Mouse (Mus musculus) naive thymus-derived CD4-positive, alpha-beta T cell, adult 5 months (primary cell): Measurements from ENCODE around the gene Ubqln5. TPM values are rescaled to one million over a fixed set of nuclear protein-coding genes. Genes with fewer than 3 reads are reported as not detected.

Experiments used
- polyA plus RNA-seq: library from polyadenylated mRNA; unstranded; fragments of 100-300 nt; shearing (Covaris generic); gene quantifications from one replicate; pipeline ENCODE4 v1.2.1, GENCODE M21; 2017

The Ubqln5 gene
- not detected for polyA plus RNA-seq

GRCm38 (mm10) chr7:104129726-104130125, at the start of gene Ubqln5:
Gene Ubqln5 (minus strand): TSS chr7:104129826.

GRCm38 (mm10) chr7:104150456-104150855, 20.8 kb upstream of the Ubqln5 start, which contains the start of gene Ubqlnl:
Gene Ubqlnl (minus strand): TSS chr7:104150556.

DNA sequence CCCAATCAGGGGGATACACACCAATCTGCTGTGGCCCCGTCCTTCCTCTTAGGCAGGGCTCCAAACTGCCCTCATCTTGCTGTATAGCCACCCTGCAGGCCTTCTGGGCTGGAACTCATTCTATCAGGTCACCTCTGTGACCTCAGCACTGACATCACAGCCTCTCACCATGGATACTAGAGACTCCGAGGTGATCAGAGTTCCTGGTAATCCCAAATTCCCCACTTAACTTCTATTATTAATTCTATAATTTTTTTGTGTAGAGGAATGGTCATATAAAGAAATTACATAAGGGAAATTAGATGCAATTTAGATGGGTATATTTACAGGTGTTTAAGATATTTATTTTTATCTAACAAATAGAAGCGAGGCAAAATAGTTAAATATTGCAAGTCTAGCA, 13.6 kb upstream of the Ubqln5 start, which contains the start of gene Ubqln3:
Ubqln3 (minus strand) TSS at position 101 of the 400 bp plus-strand sequence.

DNA sequence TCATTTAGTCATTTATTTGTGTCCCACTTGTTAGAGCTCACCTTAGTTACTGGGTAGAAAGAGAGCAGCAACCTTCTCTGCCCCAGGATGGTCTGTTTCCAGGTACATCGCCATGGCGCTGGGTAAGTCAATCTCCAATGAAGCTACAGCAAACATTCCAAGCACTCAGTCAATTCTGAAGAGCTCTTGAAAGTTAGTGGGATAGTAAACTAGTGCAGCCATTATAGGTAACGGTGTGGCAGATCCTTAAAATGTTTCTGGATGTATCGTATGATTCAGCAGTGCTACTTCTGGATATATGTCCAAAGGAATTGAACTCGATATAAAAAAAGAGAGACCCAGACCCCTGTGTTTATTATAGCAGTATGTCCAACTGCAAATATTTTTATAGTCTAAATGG, 7.7 kb upstream of the Ubqln5 start, which contains the start of gene Olfr643:
Olfr643 (minus strand) TSS at position 101 of the 400 bp plus-strand sequence.

DNA sequence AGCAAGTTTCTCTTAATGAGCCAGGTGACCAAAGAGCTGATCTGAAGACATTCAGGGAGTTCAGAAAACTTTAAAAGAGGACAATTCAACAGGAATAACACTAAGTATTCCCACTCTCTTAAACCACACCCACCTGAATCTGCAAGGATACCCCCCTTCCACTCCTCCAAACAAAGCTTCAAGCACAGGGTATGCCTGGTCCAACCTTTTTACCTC, 25.0 kb downstream of the Ubqln5 start, which contains the start of gene Olfr646:
Olfr646 (plus strand) TSS at position 117 of the 216 bp plus-strand sequence.

DNA sequence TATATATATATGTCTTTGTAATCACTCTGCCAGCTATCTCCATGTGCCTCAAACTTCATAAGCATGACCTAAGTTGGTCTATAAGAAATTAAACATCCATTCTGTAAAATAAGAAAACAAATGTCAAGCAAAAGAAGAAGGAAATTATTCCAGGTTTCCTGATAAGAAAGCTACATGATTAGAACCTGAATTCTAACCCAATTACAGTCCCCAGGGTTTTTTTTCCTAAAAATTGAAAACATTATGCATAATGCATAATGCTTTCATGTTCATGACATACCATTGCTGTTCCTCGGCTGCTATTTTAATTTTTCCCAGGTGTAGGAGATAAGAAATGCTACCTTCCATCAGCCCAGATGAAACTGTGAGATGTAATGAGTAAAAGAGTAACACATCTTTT, 44.3 kb downstream of the Ubqln5 start, which contains the start of gene Olfr645:
Olfr645 (minus strand) TSS at position 101 of the 400 bp plus-strand sequence.

Other genes with a start within 250 kb of the Ubqln5 start
- gene Olfr66, start 243.6 kb downstream of the Ubqln5 start, polyA plus RNA-seq, result not detected
- gene Olfr64, start 235.3 kb downstream of the Ubqln5 start, polyA plus RNA-seq, result not detected
- not detected for gene Olfr65, start 226.3 kb downstream of the Ubqln5 start, polyA plus RNA-seq
- gene Olfr631, start 201.0 kb downstream of the Ubqln5 start, polyA plus RNA-seq, result not detected
- gene Olfr632, start 195.5 kb downstream of the Ubqln5 start, polyA plus RNA-seq, result not detected
- not detected for gene Olfr633, start 185.4 kb downstream of the Ubqln5 start, polyA plus RNA-seq
- gene Olfr635, start 158.7 kb downstream of the Ubqln5 start, polyA plus RNA-seq, result 0.04 TPM
- not detected for gene Olfr638, start 131.1 kb downstream of the Ubqln5 start, polyA plus RNA-seq
- gene Olfr639, start 112.5 kb downstream of the Ubqln5 start, polyA plus RNA-seq, result 0.05 TPM
- gene Olfr640, start 104.3 kb downstream of the Ubqln5 start, polyA plus RNA-seq, result not detected
- not detected for gene Olfr641, start 94.4 kb downstream of the Ubqln5 start, polyA plus RNA-seq
- gene Olfr642, start 77.2 kb downstream of the Ubqln5 start, polyA plus RNA-seq, result not detected
- gene 4930516K23Rik, start 68.4 kb downstream of the Ubqln5 start, polyA plus RNA-seq, result not detected
- not detected for gene Olfr644, start 58.0 kb downstream of the Ubqln5 start, polyA plus RNA-seq
- not detected for gene Olfr645, start 44.4 kb downstream of the Ubqln5 start, polyA plus RNA-seq
- gene Olfr646, start 25.0 kb downstream of the Ubqln5 start, polyA plus RNA-seq, result not detected
- gene Olfr643, start 7.6 kb upstream of the Ubqln5 start, polyA plus RNA-seq, result not detected
- not detected for gene Ubqln3, start 13.5 kb upstream of the Ubqln5 start, polyA plus RNA-seq
- not detected for gene Ubqlnl, start 20.7 kb upstream of the Ubqln5 start, polyA plus RNA-seq
- not detected for gene Olfm5, start 35.0 kb upstream of the Ubqln5 start, polyA plus RNA-seq
- gene Olfr648, start 53.6 kb upstream of the Ubqln5 start, polyA plus RNA-seq, result not detected
- not detected for gene Olfr649, start 66.2 kb upstream of the Ubqln5 start, polyA plus RNA-seq
- 2.0 TPM for gene Trim6, start 89.0 kb upstream of the Ubqln5 start, polyA plus RNA-seq
- 21.8 TPM for gene Trim34a, start 114.6 kb upstream of the Ubqln5 start, polyA plus RNA-seq
- 9.6 TPM for gene Trim5, start 158.3 kb upstream of the Ubqln5 start, polyA plus RNA-seq
- 124 TPM for gene Trim12a, start 185.6 kb upstream of the Ubqln5 start, polyA plus RNA-seq
- gene Trim34b, start 199.6 kb upstream of the Ubqln5 start, polyA plus RNA-seq, result 0.91 TPM
- 8.7 TPM for gene Trim12c, start 223.5 kb upstream of the Ubqln5 start, polyA plus RNA-seq
- 0.22 TPM for gene Trim30b, start 240.1 kb upstream of the Ubqln5 start, polyA plus RNA-seq